Mouse (Mus musculus) kidney, adult 18-20 months (tissue): ENCODE results near the gene Gnat2.

Experiments
- DNase-seq: peaks from one replicate; pipeline ENCODE4 v3.0.0; 2021

Gnat2 gene

DNA sequence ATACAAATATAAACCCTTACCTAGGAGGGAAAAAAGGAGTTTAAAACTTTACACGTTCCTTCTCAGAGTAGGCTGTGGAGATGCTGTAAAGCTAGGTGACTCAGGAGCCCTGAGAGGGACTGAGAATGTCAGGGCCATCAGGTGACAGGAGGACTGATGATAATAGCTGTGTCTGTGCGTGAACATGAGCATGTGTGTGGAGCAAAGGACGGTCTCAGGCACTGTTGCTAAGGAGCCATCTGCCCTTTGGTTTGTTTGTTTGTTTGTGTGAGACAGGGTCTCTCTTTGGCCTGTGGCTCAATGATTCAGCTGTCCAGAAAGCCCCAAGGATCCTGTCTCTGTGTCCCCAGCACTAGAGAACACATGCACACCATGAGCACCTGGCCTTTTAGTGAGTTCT lies 28.5 kb downstream of the Gnat2 start:
- no peak for DNase-seq

DNA sequence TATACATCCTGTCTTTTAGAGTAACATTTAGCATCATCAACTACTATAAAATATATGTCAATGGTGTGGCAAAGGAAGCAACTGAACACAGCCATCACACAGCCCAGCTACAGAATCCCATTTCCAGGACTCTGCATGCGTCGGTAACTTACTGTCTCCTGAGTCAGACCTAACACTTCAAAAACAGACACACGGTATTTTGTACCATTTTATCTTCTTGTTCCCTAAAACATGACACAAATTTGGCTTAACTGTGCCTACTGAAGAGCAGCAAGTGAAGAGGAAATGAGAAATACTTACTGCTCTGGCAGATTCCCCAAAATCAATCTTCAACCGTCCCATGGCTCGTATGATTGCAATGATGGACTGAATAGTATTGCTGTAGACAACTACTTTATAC lies 30.7 kb downstream of the Gnat2 start:
- DNase-seq: no peak

GRCm38 (mm10) chr3:108124131-108124530 lies 31.5 kb downstream of the Gnat2 start:
- no peak for DNase-seq

DNA sequence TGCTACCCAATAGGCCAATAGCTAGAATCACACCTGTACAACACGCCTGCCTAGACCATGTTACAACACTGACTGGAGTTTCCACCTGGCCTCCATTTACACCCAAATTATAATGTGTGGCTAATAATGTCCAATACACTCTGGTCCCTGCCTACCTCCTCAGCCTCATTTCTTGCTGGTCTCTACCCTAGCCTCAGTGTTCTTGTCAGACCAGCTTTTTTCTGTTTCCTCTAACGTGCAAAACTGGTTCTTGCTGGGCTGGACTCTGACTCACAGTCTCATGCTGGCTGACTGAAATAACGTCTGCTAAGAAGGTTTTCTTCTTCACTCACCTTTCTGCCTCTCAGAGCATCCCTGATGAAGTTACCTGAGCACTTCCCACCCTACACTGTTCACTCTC lies 33.7 kb downstream of the Gnat2 start:
- no peak for DNase-seq

DNA sequence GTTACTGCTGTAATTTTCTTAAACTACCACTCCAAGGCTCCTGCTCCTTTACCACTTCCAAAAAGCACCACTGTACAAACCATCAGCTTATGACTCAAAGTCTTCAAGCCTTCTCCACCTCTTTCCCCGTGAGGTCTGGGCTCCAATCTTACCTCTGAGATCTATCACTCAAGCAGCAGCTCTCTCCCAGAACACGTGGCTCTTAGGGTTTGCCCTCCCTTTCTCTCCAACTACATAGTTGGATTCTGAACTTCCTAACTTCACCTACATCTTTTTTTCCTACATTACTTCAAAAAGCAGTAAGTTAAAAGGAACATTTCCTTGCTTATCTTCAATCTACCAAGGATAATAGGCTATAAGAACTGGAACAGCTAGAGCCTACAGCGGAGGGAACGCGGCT lies 35.9 kb downstream of the Gnat2 start:
- no peak for DNase-seq

DNA sequence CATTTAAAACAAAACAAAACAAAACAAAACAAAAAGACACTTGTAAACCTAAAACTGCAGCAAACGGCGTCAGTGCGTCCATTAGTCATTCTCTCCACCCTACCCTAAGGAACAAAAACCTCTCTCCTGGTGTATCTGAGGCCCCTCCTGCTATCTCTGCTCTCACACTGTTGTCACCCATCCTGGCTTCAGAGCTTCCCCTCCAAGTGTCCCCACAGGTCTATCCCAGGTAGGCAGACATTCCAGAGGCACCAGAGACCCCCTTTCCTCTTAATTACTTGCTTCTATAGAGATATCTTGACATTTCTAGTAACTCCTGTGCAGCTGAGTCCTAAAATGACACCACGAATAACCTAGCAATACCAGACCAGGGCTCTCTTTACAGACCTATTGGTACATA lies 36.8 kb downstream of the Gnat2 start:
- no peak for DNase-seq

DNA sequence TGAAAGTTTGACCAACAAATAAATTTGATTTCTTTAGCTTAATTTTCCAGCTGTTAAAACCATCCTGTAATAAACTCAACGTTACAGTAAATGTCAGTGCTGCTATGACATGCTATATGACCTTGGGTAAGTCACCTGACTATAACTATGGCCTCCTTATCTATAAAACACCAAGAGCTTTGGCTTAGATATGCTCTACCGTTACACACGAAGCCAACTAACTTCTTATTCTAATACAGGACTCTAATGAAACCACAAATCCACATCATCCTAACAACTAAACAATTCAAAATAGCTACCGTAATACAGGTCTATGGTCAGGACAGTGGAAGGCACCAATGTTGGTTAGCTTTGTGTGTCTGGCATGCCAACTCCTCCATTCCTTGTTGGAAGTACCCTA lies 37.2 kb downstream of the Gnat2 start:
- DNase-seq: no peak

- DNase-seq: peak; percentile 25
Measured at GRCm38 (mm10) chr3:108131216-108131615, 38.6 kb downstream of the Gnat2 start.

DNA sequence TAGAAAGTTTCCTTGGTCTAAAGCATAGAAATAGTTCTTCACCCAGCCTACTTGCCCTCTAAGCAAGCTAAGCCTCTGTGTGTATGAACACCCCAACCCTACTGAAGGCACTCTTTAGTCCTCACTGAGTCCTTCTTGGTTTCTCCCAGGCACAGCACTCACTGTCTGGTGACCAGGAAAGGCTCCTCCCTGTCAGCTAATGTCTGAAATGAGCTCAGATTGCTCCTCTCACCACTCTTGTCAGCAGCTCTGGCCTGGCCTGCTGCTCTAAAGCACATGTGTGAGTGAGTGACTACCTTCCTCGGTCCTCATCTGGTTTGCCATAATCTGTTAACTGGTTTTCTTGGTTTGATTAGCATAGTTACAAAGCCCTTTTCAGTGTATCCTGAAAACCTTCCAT lies 39.2 kb downstream of the Gnat2 start:
- DNase-seq: no peak

DNA sequence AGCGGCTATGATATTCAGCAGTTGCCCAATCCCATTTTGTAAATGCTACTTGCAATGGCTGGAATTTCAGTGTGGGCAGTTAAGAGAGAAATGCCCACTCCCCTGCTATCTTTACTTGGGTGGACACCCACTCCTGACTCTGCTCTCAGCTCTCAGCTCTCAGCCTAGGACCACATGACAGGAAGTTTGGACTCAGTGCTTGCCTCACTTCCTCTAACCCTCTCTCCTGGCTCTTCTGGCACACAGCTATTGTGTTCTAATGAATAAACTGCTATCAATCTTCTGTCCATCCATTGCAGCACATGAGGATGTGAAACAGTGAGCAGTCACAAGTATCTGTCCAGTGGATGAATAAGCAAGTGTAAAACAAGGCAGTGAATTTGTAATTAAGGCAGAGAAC lies 39.9 kb downstream of the Gnat2 start:
- DNase-seq: no peak

DNA sequence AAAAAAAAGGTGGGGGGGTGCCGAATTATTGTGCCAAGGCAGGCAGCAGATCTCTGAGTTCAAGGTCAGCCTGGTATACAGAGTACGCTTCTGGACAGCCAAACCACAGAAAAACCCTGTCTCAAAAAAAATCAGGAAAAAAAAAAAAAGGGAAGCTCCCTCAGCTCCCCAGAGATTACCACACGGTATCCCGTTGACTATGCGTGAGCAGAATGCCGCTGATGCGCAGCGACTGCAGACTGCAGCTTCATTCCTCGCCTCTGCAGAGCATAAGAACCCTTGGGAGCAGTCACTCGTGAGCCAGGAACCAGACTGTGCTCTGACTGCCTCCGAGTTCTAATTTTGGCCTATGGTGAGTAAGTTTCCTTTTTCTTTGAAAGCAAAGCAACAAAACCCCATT lies 42.1 kb downstream of the Gnat2 start:
- DNase-seq: no peak

GRCm38 (mm10) chr3:108139113-108139512 lies 46.5 kb downstream of the Gnat2 start:
- no peak for DNase-seq

DNA sequence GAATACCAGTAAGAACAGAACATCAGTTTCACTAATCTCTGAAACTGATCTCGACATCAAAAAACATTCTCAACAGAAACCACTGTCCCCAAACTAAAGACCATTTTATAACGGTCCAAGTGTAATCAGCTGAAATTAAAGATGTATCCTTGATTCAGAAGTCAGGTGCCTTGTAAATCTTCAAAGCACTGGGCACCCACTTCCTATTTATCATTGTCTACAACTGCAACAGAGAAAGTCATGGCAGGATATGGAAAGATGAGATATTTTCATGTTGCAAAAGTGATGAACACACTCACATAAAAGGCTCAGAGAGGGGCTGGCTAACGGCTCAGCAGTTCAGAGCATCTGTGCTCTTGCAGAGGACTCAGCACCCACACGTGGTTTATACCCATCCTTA lies 48.2 kb downstream of the Gnat2 start:
- DNase-seq: no peak

- DNase-seq: peak; percentile 93
Measured at GRCm38 (mm10) chr3:108145534-108146445, 53.2 kb downstream of the Gnat2 start, which contains the start of gene Gnai3. Gene Gnai3 (minus strand): TSS chr3:108146146.

- no peak for DNase-seq
Measured at GRCm38 (mm10) chr3:108146671-108147070, 54.1 kb downstream of the Gnat2 start.

- DNase-seq: peak; percentile 91
Measured at GRCm38 (mm10) chr3:108147386-108148235, 55.0 kb downstream of the Gnat2 start.
